Mouse (Mus musculus): ENCODE data around the gene Shb. TPM values are rescaled to one million over a fixed set of nuclear protein-coding genes. Genes with fewer than 3 reads are reported as not detected.
"Not testable (repeated sequence)": the region's sequence is repeated elsewhere in the genome, so short reads cannot be mapped to it uniquely, and the experiment has no call there.

Shb gene
- polyA plus RNA-seq, 1 experiment: not detected

GRCm38 (mm10) chr4:45399421-45400210, 132.7 kb downstream of the Shb start:
- Histone ChIP-seq H3K4me1 (ENCODE audit: control insufficient read depth, insufficient read depth, low read length) (peaks cover 2% of the 10 kb centered on the region; the same call in 1 of the 2 replicates), H3K4me3 (ENCODE audit: insufficient read depth, low read depth, low read length) (no peak overlapping the region), H3K27ac (ENCODE audit: insufficient read depth, low read depth, low read length) (no peak overlapping the region)
- no peak for TF ChIP-seq CTCF (IDR thresholded peaks at IDR 0.05; ENCODE audit: insufficient read depth, low read depth, low read length)
- TF ChIP-seq POLR2A (IDR thresholded peaks at IDR 0.05; ENCODE audit: insufficient read depth, low read depth, low read length): no peak
- WGBS: 95% methylated on average over 45 of the region's 45 CpGs

- not testable (repeated sequence) for H3K4me1 ChIP-seq (ENCODE audit: control insufficient read depth, insufficient read depth, low read length); H3K27ac ChIP-seq (ENCODE audit: insufficient read depth, low read depth, low read length); H3K4me3 ChIP-seq (ENCODE audit: insufficient read depth, low read depth, low read length)
- 77% methylated on average over 5 of the region's 5 CpGs for WGBS
These were observed 134.0 kb downstream of the Shb start for GRCm38 (mm10) chr4:45398315-45398714.

- H3K27ac ChIP-seq (ENCODE audit: insufficient read depth, low read depth, low read length); H3K4me3 ChIP-seq (ENCODE audit: insufficient read depth, low read depth, low read length); H3K4me1 ChIP-seq (ENCODE audit: control insufficient read depth, insufficient read depth, low read length): not testable (repeated sequence)
- WGBS: 88% methylated on average over 6 of the region's 6 CpGs
These were observed 136.1 kb downstream of the Shb start for GRCm38 (mm10) chr4:45396211-45396610.

GRCm38 (mm10) chr4:45393658-45394057, 138.6 kb downstream of the Shb start:
- WGBS: 86% methylated on average over 5 of the region's 5 CpGs
- no peak overlapping the region for H3K4me3 ChIP-seq (ENCODE audit: insufficient read depth, low read depth, low read length)
- no peaks in the 10 kb centered on the region for H3K4me1 ChIP-seq (ENCODE audit: control insufficient read depth, insufficient read depth, low read length)
- H3K27ac ChIP-seq (ENCODE audit: insufficient read depth, low read depth, low read length): no peak overlapping the region
- TF ChIP-seq CTCF (IDR thresholded peaks at IDR 0.05; ENCODE audit: insufficient read depth, low read depth, low read length): no peak
- no peak for TF ChIP-seq POLR2A (IDR thresholded peaks at IDR 0.05; ENCODE audit: insufficient read depth, low read depth, low read length)

GRCm38 (mm10) chr4:45392994-45393393, 139.3 kb downstream of the Shb start:
- 77% methylated on average over 8 of the region's 8 CpGs for WGBS
- no peak for TF ChIP-seq POLR2A (IDR thresholded peaks at IDR 0.05; ENCODE audit: insufficient read depth, low read depth, low read length)
- TF ChIP-seq CTCF (IDR thresholded peaks at IDR 0.05; ENCODE audit: insufficient read depth, low read depth, low read length): no peak

GRCm38 (mm10) chr4:45392572-45392971, 139.7 kb downstream of the Shb start:
- H3K27ac ChIP-seq (ENCODE audit: insufficient read depth, low read depth, low read length): no peak overlapping the region
- WGBS: 71% methylated on average over 11 of the region's 11 CpGs
- TF ChIP-seq POLR2A (IDR thresholded peaks at IDR 0.05; ENCODE audit: insufficient read depth, low read depth, low read length) (no peak), CTCF (IDR thresholded peaks at IDR 0.05; ENCODE audit: insufficient read depth, low read depth, low read length) (no peak)
- no peaks in the 10 kb centered on the region for H3K4me1 ChIP-seq (ENCODE audit: control insufficient read depth, insufficient read depth, low read length)
- H3K4me3 ChIP-seq (ENCODE audit: insufficient read depth, low read depth, low read length): no peak overlapping the region

More at GRCm38 (mm10) chr4:45392994-45393393, 139.3 kb downstream of the Shb start:
- H3K4me3 ChIP-seq (ENCODE audit: insufficient read depth, low read depth, low read length): no peak overlapping the region
- no peak overlapping the region for H3K27ac ChIP-seq (ENCODE audit: insufficient read depth, low read depth, low read length)
- no peaks in the 10 kb centered on the region for H3K4me1 ChIP-seq (ENCODE audit: control insufficient read depth, insufficient read depth, low read length)

- 66% methylated on average over 4 of the region's 4 CpGs for WGBS
- Histone ChIP-seq H3K4me3 (ENCODE audit: insufficient read depth, low read depth, low read length) (no peak overlapping the region), H3K27ac (ENCODE audit: insufficient read depth, low read depth, low read length) (no peak overlapping the region), H3K4me1 (ENCODE audit: control insufficient read depth, insufficient read depth, low read length) (no peaks in the 10 kb centered on the region)
- no peak for TF ChIP-seq CTCF (IDR thresholded peaks at IDR 0.05; ENCODE audit: insufficient read depth, low read depth, low read length)
- TF ChIP-seq POLR2A (IDR thresholded peaks at IDR 0.05; ENCODE audit: insufficient read depth, low read depth, low read length): no peak
These were observed 140.2 kb downstream of the Shb start for GRCm38 (mm10) chr4:45392099-45392498.

GRCm38 (mm10) chr4:45387296-45387695, 145.0 kb downstream of the Shb start:
- H3K4me1 ChIP-seq (ENCODE audit: control insufficient read depth, insufficient read depth, low read length); H3K4me3 ChIP-seq (ENCODE audit: insufficient read depth, low read depth, low read length); H3K27ac ChIP-seq (ENCODE audit: insufficient read depth, low read depth, low read length): not testable (repeated sequence)
- WGBS: 98% methylated on average over 5 of the region's 5 CpGs

GRCm38 (mm10) chr4:45382133-45382532, 150.1 kb downstream of the Shb start:
- not testable (repeated sequence) for H3K4me1 ChIP-seq (ENCODE audit: control insufficient read depth, insufficient read depth, low read length); H3K27ac ChIP-seq (ENCODE audit: insufficient read depth, low read depth, low read length); H3K4me3 ChIP-seq (ENCODE audit: insufficient read depth, low read depth, low read length)
- WGBS: 81% methylated on average over 2 of the region's 2 CpGs

GRCm38 (mm10) chr4:45380903-45381580, 151.2 kb downstream of the Shb start:
- H3K4me1 ChIP-seq (ENCODE audit: control insufficient read depth, insufficient read depth, low read length): not testable (repeated sequence)
- 71% methylated on average over 10 of the region's 10 CpGs for WGBS

More at GRCm38 (mm10) chr4:45380903-45381580, 151.2 kb downstream of the Shb start:
- H3K4me3 ChIP-seq (ENCODE audit: insufficient read depth, low read depth, low read length); H3K27ac ChIP-seq (ENCODE audit: insufficient read depth, low read depth, low read length): not testable (repeated sequence)
